Mouse (Mus musculus): ENCODE measurements at regions not wholly inside any gene's neighbourhood (a gene's known extent, or its start where the extent isn't known, plus 50 kb on each side); places are given as distances from the start of the nearest gene placed in this dataset.

GRCm38 (mm10) chr3:147057874-147058273, 205.7 kb downstream of the Ttll7 start:
- in situ Hi-C loops (cut with MboI; ENCODE audit: low sequenced_read_pairs in 2 of 2, unreplicated experiment in 2 of 2), result no loop called here
- no peak for DNase-seq (ENCODE audit: low read depth, low spot score)
- Histone ChIP-seq H3K4me1 (ENCODE audit: control insufficient read depth in 2 of 2, insufficient read depth in 2 of 2, low read length in 2 of 2, poor library complexity in 1 of 2) (no peaks in the 10 kb centered on the region), H3K36me3 (ENCODE audit: control insufficient read depth, insufficient read depth, low read length, poor library complexity, severe bottlenecking) (no peaks in the 10 kb centered on the region), H3K9me3 (ENCODE audit: control insufficient read depth, insufficient read depth, low read depth, low read length) (no peaks in the 10 kb centered on the region), H3K9ac (ENCODE audit: insufficient read depth, low read depth, low read length, poor library complexity, severe bottlenecking) (no peak overlapping the region), H3K4me3 (ENCODE audit: insufficient read depth in 1 of 2, low read depth in 1 of 2, low read length in 2 of 2, poor library complexity in 1 of 2, severe bottlenecking in 1 of 2) (no peak overlapping the region), H3K27ac (ENCODE audit: insufficient read depth, low read depth, low read length, poor library complexity, severe bottlenecking) (no peak overlapping the region)
- TF ChIP-seq MAFK (IDR thresholded peaks at IDR 0.05; ENCODE audit: insufficient read depth, low read depth, low read length) (no peak), ZNF384 (IDR thresholded peaks at IDR 0.05; ENCODE audit: low read depth, low read length) (no peak), CHD2 (IDR thresholded peaks at IDR 0.05; ENCODE audit: low read depth, low read length) (no peak), ZC3H11A (IDR thresholded peaks at IDR 0.05; ENCODE audit: borderline replicate concordance, low read depth, low read length) (no peak), HCFC1 (IDR thresholded peaks at IDR 0.05; ENCODE audit: borderline replicate concordance, insufficient read depth, low read length) (no peak)

- in situ Hi-C loops (cut with MboI; ENCODE audit: low sequenced_read_pairs in 2 of 2, unreplicated experiment in 2 of 2), result no loop called here
- Histone ChIP-seq H3K4me1 (ENCODE audit: control insufficient read depth in 2 of 2, insufficient read depth in 2 of 2, low read length in 2 of 2, poor library complexity in 1 of 2) (no peaks in the 10 kb centered on the region), H3K9ac (ENCODE audit: insufficient read depth, low read depth, low read length, poor library complexity, severe bottlenecking) (no peak overlapping the region), H3K27ac (ENCODE audit: insufficient read depth, low read depth, low read length, poor library complexity, severe bottlenecking) (no peak overlapping the region), H3K36me3 (ENCODE audit: control insufficient read depth, insufficient read depth, low read length, poor library complexity, severe bottlenecking) (no peaks in the 10 kb centered on the region), H3K9me3 (ENCODE audit: control insufficient read depth, insufficient read depth, low read depth, low read length) (no peaks in the 10 kb centered on the region), H3K4me3 (ENCODE audit: insufficient read depth in 1 of 2, low read depth in 1 of 2, low read length in 2 of 2, poor library complexity in 1 of 2, severe bottlenecking in 1 of 2) (no peak overlapping the region)
- TF ChIP-seq ZC3H11A (IDR thresholded peaks at IDR 0.05; ENCODE audit: borderline replicate concordance, low read depth, low read length) (no peak), MAFK (IDR thresholded peaks at IDR 0.05; ENCODE audit: insufficient read depth, low read depth, low read length) (no peak), ZNF384 (IDR thresholded peaks at IDR 0.05; ENCODE audit: low read depth, low read length) (no peak), CHD2 (IDR thresholded peaks at IDR 0.05; ENCODE audit: low read depth, low read length) (no peak), HCFC1 (IDR thresholded peaks at IDR 0.05; ENCODE audit: borderline replicate concordance, insufficient read depth, low read length) (no peak)
- no peak for DNase-seq (ENCODE audit: low read depth, low spot score)
These were observed 208.5 kb downstream of the Ttll7 start for GRCm38 (mm10) chr3:147060659-147061058.

- TF ChIP-seq ZC3H11A (IDR thresholded peaks at IDR 0.05; ENCODE audit: borderline replicate concordance, low read depth, low read length) (no peak), HCFC1 (IDR thresholded peaks at IDR 0.05; ENCODE audit: borderline replicate concordance, insufficient read depth, low read length) (no peak), MAFK (IDR thresholded peaks at IDR 0.05; ENCODE audit: insufficient read depth, low read depth, low read length) (no peak), CHD2 (IDR thresholded peaks at IDR 0.05; ENCODE audit: low read depth, low read length) (no peak), ZNF384 (IDR thresholded peaks at IDR 0.05; ENCODE audit: low read depth, low read length) (no peak)
- Histone ChIP-seq H3K9ac (ENCODE audit: insufficient read depth, low read depth, low read length, poor library complexity, severe bottlenecking) (no peak overlapping the region), H3K36me3 (ENCODE audit: control insufficient read depth, insufficient read depth, low read length, poor library complexity, severe bottlenecking) (no peaks in the 10 kb centered on the region), H3K4me3 (ENCODE audit: insufficient read depth in 1 of 2, low read depth in 1 of 2, low read length in 2 of 2, poor library complexity in 1 of 2, severe bottlenecking in 1 of 2) (no peak overlapping the region), H3K4me1 (ENCODE audit: control insufficient read depth in 2 of 2, insufficient read depth in 2 of 2, low read length in 2 of 2, poor library complexity in 1 of 2) (no peaks in the 10 kb centered on the region), H3K27ac (ENCODE audit: insufficient read depth, low read depth, low read length, poor library complexity, severe bottlenecking) (no peak overlapping the region), H3K9me3 (ENCODE audit: control insufficient read depth, insufficient read depth, low read depth, low read length) (no peaks in the 10 kb centered on the region)
- DNase-seq (ENCODE audit: low read depth, low spot score), result no peak
- in situ Hi-C loops (cut with MboI; ENCODE audit: low sequenced_read_pairs in 2 of 2, unreplicated experiment in 2 of 2), result no loop called here
These were observed 210.3 kb downstream of the Ttll7 start for GRCm38 (mm10) chr3:147062451-147062850.

GRCm38 (mm10) chr3:147063578-147064442, 211.6 kb downstream of the Ttll7 start:
- Histone ChIP-seq H3K4me1 (ENCODE audit: control insufficient read depth in 2 of 2, insufficient read depth in 2 of 2, low read length in 2 of 2, poor library complexity in 1 of 2) (no peaks in the 10 kb centered on the region), H3K36me3 (ENCODE audit: control insufficient read depth, insufficient read depth, low read length, poor library complexity, severe bottlenecking) (no peaks in the 10 kb centered on the region), H3K27ac (ENCODE audit: insufficient read depth, low read depth, low read length, poor library complexity, severe bottlenecking) (no peak overlapping the region), H3K9me3 (ENCODE audit: control insufficient read depth, insufficient read depth, low read depth, low read length) (no peaks in the 10 kb centered on the region), H3K4me3 (ENCODE audit: insufficient read depth in 1 of 2, low read depth in 1 of 2, low read length in 2 of 2, poor library complexity in 1 of 2, severe bottlenecking in 1 of 2) (no peak overlapping the region), H3K9ac (ENCODE audit: insufficient read depth, low read depth, low read length, poor library complexity, severe bottlenecking) (no peak overlapping the region)
- TF ChIP-seq MAFK (IDR thresholded peaks at IDR 0.05; ENCODE audit: insufficient read depth, low read depth, low read length), result no peak
- TF ChIP-seq ZC3H11A (IDR thresholded peaks at IDR 0.05; ENCODE audit: borderline replicate concordance, low read depth, low read length), result no peak
- TF ChIP-seq HCFC1 (IDR thresholded peaks at IDR 0.05; ENCODE audit: borderline replicate concordance, insufficient read depth, low read length), result no peak
- no peak for TF ChIP-seq CHD2 (IDR thresholded peaks at IDR 0.05; ENCODE audit: low read depth, low read length)
- no peak for TF ChIP-seq ZNF384 (IDR thresholded peaks at IDR 0.05; ENCODE audit: low read depth, low read length)
- no peak for DNase-seq (ENCODE audit: low read depth, low spot score)
- in situ Hi-C loops (cut with MboI; ENCODE audit: low sequenced_read_pairs in 2 of 2, unreplicated experiment in 2 of 2), result no loop called here

Measured in ES-E14 (cell line).